Mouse (Mus musculus) cerebellum, adult 8-10 months (tissue): ENCODE measurements around the gene Nudt13.
A peak's percentile ranks its signal among the peaks of the same experiment; 100 is the strongest.

Experiments used
- DNase-seq: peaks from one replicate; pipeline ENCODE4 v3.0.0; 2022

Nudt13 gene

DNA sequence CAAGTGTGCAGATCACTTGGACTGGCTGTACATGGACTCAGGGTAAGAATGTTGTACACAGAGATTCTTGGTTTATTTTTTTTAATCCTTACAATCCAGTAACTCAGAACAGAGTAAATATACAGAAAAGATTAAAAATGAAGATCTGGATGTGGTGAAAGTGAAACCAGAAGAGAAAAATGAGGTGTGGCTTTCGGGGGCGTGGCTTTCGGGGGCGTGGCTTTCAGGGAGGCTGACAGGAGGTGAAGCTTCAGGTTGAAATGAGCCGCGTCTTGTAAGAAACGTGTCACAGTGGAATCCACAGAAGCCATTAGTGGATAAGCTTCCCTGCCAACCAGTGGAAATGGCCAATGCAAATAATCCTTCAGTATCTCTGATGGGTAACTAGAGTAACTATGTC lies 46.4 kb downstream of the Nudt13 start:
- DNase-seq = no peak

DNA sequence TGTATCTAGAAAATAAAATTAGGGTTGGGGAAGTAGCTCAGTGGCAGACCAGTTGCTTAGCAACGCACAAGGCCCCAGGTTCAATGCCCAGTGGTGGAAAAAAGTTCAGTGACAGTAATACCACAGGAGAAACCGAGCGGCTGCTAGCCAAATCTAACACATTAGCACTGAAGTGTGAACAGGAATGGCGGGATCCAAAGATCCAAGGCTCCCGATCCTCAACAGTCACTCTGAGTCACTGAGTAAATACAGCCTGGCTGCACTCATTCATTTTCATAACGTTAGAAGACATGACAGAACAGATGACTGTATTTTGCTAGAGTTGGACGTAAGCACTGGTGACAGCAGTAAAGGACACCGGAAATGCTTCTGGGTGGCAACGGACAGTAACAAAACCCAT lies 51.4 kb downstream of the Nudt13 start:
- no peak for DNase-seq

DNA sequence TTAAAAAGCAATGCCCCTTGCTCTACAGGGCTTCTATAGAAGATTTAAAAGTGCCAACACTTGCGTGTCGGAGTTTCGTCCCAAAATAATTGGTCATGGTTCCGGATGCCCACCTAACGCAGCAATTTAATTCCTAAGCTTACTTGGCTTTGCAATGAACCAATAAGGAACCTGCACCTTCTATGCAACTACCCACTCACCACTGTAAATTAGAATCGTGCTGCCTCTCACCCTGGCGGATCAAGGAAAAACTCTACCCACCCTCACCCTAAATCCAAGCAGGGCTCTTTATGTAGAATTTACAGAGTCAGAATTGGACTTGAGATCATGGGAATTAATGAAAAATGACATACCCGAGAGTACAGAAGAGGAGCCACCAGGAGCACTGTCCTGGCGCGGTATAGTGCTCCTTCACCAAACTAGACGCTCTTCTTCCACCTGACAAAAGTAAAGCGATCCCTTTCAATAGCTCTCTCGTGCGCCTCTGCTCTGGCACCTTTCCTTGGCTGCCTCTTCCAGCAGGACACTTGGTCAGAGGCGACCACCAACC lies 53.0 kb downstream of the Nudt13 start:
- DNase-seq = no peak

DNA sequence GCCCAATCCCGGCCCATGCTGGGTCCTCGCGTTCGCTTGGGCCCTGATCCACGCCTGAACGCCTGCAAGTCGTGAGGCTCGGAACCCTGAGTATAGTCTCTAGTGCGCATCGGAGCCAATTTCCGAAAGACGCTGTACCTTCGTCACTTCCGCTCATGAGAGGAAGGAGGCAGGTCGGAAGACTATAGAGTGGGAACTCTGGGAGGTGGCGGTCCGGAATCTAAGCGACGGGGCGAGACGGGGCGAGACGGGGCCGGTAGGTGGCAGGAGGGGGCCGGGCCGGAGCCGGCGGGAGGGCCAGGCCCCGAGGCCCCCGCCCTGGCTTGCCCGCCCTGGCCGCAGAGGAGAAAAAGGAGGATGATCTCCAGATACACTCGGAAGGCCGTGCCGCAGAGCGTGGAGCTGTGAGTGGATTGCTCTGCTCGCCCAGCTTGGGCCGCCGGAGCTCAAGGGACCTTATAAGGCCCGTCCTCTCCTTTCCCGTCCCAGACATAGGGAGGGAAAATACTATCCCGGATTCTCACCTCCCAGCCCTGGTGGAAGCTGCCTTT lies 53.6 kb downstream of the Nudt13 start, which contains the start of the genes Ecd and Fam149b:
Gene Ecd (minus strand): TSS at position 131 of the 551 bp plus-strand sequence.
Gene Fam149b (plus strand): TSS at position 172 of the 551 bp plus-strand sequence.
- peak; percentile 92 for DNase-seq

DNA sequence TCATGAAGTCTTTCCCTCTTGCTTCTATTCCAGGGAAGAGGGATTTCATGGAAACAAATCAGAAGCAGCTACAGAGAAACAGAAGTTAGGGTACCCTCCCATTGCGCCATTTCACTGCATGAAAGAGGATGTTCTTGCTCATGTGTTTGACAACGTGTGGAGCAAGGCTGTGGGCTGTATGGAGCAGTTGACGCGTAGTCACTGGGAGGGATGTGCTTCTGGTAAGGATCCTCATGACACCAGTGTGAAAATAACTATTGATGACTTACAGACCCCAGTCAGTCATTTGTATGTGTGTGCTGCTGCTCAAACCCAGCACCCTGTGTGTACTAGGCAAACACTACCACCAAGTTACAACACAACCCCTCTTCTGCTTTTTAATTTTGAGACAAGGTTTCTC lies 68.7 kb downstream of the Nudt13 start:
- no peak for DNase-seq
